ENCODE assay signal across 23 mouse cellular contexts in genomic region chr2:92382759-92383158, GRCm38 (mm10). TPM values are rescaled to one million over a fixed set of nuclear protein-coding genes. Genes with fewer than 3 reads are reported as not detected.
"Had no signal": no experiment of that assay in that cellular context is flagged by ENCODE, and none has a peak within 500 bp of the region (broad histone marks: within the 10 kb centered on the region; RNA-seq: fewer than 3 reads in every experiment).

No protein-coding gene starts in this region.

- H3K4me3 ChIP-seq: heart, adult 2 months; heart, embryonic 13.5 days; heart, embryonic 15.5 days; hindbrain, embryonic 10.5 days; hindbrain, embryonic 12.5 days; intestine, embryonic 15.5 days; layer of hippocampus, adult 2 months; left cerebral cortex, adult 2 months; limb, embryonic 10.5 days; limb, embryonic 12.5 days; liver, embryonic 13.5 days; liver, embryonic 15.5 days had no signal

- H3K27ac ChIP-seq: heart, adult 2 months; heart, embryonic 13.5 days; heart, embryonic 15.5 days; hindbrain, embryonic 10.5 days; hindbrain, embryonic 12.5 days; hindbrain, embryonic 14.5 days; intestine, embryonic 15.5 days; left cerebral cortex, adult 2 months; limb, embryonic 10.5 days; limb, embryonic 12.5 days; liver, embryonic 13.5 days; liver, embryonic 15.5 days had no signal

- DNase-seq: gastrocnemius, postnatal 14 days; heart, adult 2 months; heart, postnatal 14 days; heart, postnatal 4 days; kidney, adult 18-20 months; kidney, adult 8-10 months; kidney, postnatal 10 days; kidney, postnatal 25 days; kidney, postnatal 4 days; liver; liver, embryonic 13.5 days had no signal

- H3K27me3 ChIP-seq: hindbrain, embryonic 12.5 days; intestine, embryonic 15.5 days; limb, embryonic 12.5 days had no signal

- H3K4me1 ChIP-seq: heart, embryonic 13.5 days; heart, embryonic 15.5 days; intestine, embryonic 15.5 days; liver, embryonic 13.5 days; liver, embryonic 15.5 days had no signal

RNA-seq across cellular contexts. Expression of gene Large2, which starts 8.1 kb away (rescaled TPM):
- total RNA-seq: heart, adult 2 months had no signal

RNA-seq across cellular contexts. Expression of gene Mapk8ip1, which starts 18.3 kb away (rescaled TPM):
- total RNA-seq: granulocyte monocyte progenitor cell, adult 5-6 weeks had no signal
